Mouse (Mus musculus): ENCODE data around the gene Fgf2. TPM values are rescaled to one million over a fixed set of nuclear protein-coding genes. Genes with fewer than 3 reads are reported as not detected.

Fgf2 gene
- polyA plus RNA-seq, 1 experiment from 2014 or later: 0.10 TPM

DNA sequence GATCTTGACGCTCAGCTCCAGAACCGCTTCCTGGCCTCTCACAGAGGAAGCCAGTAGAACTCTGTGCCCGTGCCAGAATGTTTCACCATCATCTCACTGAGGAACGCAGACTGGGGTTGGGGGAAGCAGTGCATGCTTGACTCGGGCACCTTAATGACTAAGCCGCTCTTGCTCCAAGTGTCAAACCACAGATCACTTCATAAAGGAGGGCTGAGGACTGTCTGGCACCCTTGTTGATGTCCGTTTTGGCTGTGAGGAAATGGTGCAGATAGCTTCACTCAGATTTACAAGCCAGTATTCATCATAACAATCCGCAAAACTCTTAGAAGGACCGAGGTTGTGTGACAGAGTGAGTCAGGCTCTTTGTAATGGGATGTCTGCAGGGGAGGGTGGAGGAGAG, 12.6 kb downstream of the Fgf2 start:
- no peak overlapping the region for H3K9ac ChIP-seq
- no peaks in the 10 kb centered on the region for H3K9me3 ChIP-seq (replicated peaks)
- no peak overlapping the region for H3K4me3 ChIP-seq (replicated peaks)
- no peaks in the 10 kb centered on the region for H3K36me3 ChIP-seq
- peaks cover 15% of the 10 kb centered on the region for H3K27me3 ChIP-seq
- H3K27ac ChIP-seq: no peak overlapping the region
- WGBS (ENCODE audit: insufficient replicate concordance): 55% methylated on average over 9 of the region's 9 CpGs
- H3K4me2 ChIP-seq: no peak overlapping the region
- H3K4me1 ChIP-seq (replicated peaks): no peaks in the 10 kb centered on the region
- ATAC-seq (ENCODE audit: low read depth) (no peak), DNase-seq (no peak)

DNA sequence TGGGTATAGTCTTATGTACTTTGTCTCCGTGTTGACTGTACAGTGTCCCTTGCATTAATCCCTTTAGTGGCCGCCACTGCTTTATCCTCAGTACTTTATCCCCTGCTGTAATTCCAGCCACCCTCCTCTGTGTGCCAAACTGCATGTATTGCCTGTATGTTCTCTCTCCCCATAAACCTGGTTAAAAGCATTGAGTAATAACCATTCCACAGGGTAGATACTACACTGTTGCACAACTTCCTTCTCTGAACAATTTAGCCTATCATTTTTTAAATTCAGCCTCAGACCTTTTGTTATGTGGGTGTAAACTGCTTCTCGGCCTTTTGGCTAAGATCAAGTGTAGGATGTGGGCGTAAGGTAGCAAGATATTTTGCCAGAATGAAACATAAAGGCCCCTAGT, 17.0 kb downstream of the Fgf2 start:
- DNase-seq (no peak), ATAC-seq (ENCODE audit: low read depth) (no peak)
- no peaks in the 10 kb centered on the region for H3K9me3 ChIP-seq (replicated peaks)

DNA sequence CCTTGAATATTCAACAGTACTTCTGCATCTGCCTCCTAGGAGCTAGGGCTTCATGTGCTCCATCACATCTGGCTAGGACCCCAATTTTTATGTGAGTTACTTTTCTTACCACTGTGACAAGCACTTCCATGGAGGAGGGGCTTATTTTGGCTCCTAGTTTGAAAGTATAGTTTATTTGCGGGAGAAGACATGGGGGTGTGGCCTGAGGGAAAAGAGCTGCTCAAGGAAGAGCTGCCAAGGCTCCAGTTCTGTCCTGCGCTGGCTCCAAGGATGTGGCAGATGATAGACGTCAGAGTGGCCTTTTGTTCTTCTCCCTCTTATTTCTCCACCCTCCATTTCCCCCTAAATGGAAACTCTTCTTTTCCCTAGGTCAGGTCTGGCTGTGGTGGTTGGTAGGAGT, 17.8 kb downstream of the Fgf2 start:
- no peak overlapping the region for H3K9ac ChIP-seq
- no peaks in the 10 kb centered on the region for H3K27me3 ChIP-seq
- H3K9me3 ChIP-seq (replicated peaks): no peaks in the 10 kb centered on the region
- no peaks in the 10 kb centered on the region for H3K36me3 ChIP-seq
- WGBS (ENCODE audit: insufficient replicate concordance): 48% methylated on average over 3 of the region's 3 CpGs
- no peak overlapping the region for H3K4me3 ChIP-seq (replicated peaks)
- DNase-seq (no peak), ATAC-seq (ENCODE audit: low read depth) (no peak)
- no peaks in the 10 kb centered on the region for H3K4me1 ChIP-seq (replicated peaks)
- H3K4me2 ChIP-seq: no peak overlapping the region
- no peak overlapping the region for H3K27ac ChIP-seq

More for the DNA sequence above, 17.0 kb downstream of the Fgf2 start:
- Histone ChIP-seq H3K27me3 (no peaks in the 10 kb centered on the region), H3K4me2 (no peak overlapping the region), H3K27ac (no peak overlapping the region), H3K4me3 (replicated peaks) (no peak overlapping the region), H3K36me3 (no peaks in the 10 kb centered on the region), H3K4me1 (replicated peaks) (no peaks in the 10 kb centered on the region), H3K9ac (no peak overlapping the region)
- 49% methylated on average over 4 of the region's 4 CpGs for WGBS (ENCODE audit: insufficient replicate concordance)

DNA sequence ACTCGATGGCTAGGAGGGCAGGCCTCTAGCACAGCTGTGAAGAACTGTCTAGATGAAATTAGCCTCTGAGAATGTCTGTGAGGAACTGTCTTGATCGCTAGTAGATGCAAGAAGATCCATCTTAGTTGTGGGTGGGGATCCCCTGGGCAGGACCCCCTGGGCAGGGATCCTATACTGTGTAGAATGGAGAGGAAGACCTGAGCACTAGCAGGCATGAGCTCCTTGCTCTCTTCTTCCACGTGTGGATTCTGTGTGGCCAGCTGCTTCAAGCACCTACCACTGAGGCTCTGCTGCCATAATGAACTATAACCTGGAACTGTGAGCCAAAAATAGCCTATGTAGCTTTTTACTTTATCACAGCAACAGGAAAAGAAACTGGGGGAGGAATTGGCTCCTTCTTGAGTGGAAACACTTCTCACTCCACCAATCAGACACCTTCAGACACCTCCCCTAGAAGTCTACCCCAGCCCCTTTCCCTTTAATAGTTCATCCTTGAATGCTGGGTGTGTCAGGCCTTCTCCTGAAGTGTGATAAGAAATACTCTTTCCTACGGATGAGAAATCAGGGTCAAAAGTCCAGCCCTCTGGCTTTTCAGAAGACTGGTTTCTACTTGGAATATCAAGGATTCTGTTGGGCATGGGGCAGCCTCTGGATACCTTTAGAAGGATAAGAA, 18.4 kb downstream of the Fgf2 start:
- DNase-seq (no peak), ATAC-seq (ENCODE audit: low read depth) (no peak)
- Histone ChIP-seq H3K4me1 (replicated peaks) (no peaks in the 10 kb centered on the region), H3K4me2 (no peak overlapping the region), H3K27me3 (no peaks in the 10 kb centered on the region), H3K36me3 (no peaks in the 10 kb centered on the region), H3K9me3 (replicated peaks) (0 out of 2 replicates have a peak, but pooled peaks cover under 1% of the 10 kb centered on the region), H3K27ac (no peak overlapping the region), H3K9ac (no peak overlapping the region), H3K4me3 (replicated peaks) (no peak overlapping the region)
- 35% methylated on average over 4 of the region's 4 CpGs for WGBS (ENCODE audit: insufficient replicate concordance)

DNA sequence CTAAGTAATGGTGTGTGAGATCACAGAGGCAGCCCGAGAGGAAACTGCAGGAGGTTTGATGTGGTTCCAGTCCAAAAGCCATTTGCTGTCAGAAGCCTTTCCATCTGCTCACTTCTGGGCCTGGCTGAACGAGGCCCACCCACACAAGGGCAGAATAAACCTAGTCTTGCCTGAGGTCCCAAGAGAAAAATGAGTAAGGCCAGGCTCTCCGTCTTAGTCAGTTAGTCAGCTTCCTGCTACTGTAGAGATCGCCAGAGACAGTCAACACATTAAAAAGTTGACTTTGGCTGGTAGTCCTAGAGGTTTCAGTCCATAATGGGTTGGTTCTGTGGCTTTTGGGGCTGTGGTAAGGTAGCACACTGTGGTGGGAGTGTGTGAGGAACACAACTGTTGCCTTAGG, 22.3 kb downstream of the Fgf2 start:
- Histone ChIP-seq H3K36me3 (no peaks in the 10 kb centered on the region), H3K9me3 (replicated peaks) (0 out of 2 replicates have a peak, but pooled peaks cover 4% of the 10 kb centered on the region), H3K27me3 (no peaks in the 10 kb centered on the region), H3K4me1 (replicated peaks) (no peaks in the 10 kb centered on the region), H3K4me3 (replicated peaks) (no peak overlapping the region), H3K27ac (no peak overlapping the region), H3K4me2 (no peak overlapping the region), H3K9ac (no peak overlapping the region)
- DNase-seq (no peak), ATAC-seq (ENCODE audit: low read depth) (no peak)
- WGBS (ENCODE audit: insufficient replicate concordance): 54% methylated on average over 4 of the region's 4 CpGs

DNA sequence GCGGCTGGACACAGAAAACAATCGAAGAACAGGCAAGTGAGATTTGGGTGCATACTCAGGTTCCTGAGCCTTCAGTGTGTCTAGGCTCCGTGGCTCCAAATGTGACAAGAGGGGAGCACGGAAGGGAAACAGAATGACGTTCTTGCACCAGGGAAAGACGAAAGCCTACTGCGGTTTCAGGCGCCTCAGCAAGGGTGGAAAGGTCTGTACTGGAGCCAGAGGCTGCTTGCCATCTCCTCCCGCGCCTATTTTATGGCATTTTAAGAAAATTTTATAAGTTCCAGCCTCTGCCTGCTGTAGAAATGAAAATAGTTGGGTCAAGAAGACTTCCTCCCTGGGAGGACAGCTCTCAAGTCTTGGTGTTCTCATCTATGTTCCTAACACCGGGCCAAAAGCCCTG, 25.6 kb downstream of the Fgf2 start:
- ATAC-seq (ENCODE audit: low read depth): no peak
- H3K9ac ChIP-seq: no peak overlapping the region
- no peaks in the 10 kb centered on the region for H3K27me3 ChIP-seq
- H3K27ac ChIP-seq: no peak overlapping the region
- no peaks in the 10 kb centered on the region for H3K36me3 ChIP-seq
- H3K4me3 ChIP-seq (replicated peaks): no peak overlapping the region
- DNase-seq: no peak
- 71% methylated on average over 11 of the region's 11 CpGs for WGBS (ENCODE audit: insufficient replicate concordance)
- H3K4me2 ChIP-seq: no peak overlapping the region
- 0 out of 2 replicates have a peak, but pooled peaks cover 4% of the 10 kb centered on the region for H3K9me3 ChIP-seq (replicated peaks)
- no peaks in the 10 kb centered on the region for H3K4me1 ChIP-seq (replicated peaks)

DNA sequence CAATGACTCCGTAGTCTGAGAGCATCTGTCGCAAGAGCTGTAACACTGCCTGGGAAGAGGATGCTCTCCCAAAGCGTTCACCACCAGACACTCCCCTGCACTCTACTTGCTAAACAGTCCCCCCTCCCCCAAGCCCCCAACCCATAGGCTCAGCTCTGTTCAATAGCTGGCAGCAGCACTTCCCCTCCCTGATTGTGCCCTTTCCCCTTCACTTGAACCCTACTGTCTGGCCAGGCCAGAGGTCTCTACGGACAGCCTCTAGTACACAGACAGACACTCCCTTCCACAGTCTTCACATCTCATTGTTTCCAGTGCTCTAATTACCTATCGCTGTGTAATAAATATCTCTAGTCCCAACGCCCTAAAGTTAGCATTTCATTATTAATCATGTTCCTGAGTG, 29.8 kb downstream of the Fgf2 start:
- no peaks in the 10 kb centered on the region for H3K9me3 ChIP-seq (replicated peaks)
- no peak for ATAC-seq (ENCODE audit: low read depth)
- H3K27ac ChIP-seq: no peak overlapping the region
- no peaks in the 10 kb centered on the region for H3K27me3 ChIP-seq
- 72% methylated on average over 6 of the region's 6 CpGs for WGBS (ENCODE audit: insufficient replicate concordance)
- H3K36me3 ChIP-seq: no peaks in the 10 kb centered on the region
- no peak overlapping the region for H3K9ac ChIP-seq
- no peaks in the 10 kb centered on the region for H3K4me1 ChIP-seq (replicated peaks)
- H3K4me2 ChIP-seq: no peak overlapping the region
- DNase-seq: no peak
- no peak overlapping the region for H3K4me3 ChIP-seq (replicated peaks)

DNA sequence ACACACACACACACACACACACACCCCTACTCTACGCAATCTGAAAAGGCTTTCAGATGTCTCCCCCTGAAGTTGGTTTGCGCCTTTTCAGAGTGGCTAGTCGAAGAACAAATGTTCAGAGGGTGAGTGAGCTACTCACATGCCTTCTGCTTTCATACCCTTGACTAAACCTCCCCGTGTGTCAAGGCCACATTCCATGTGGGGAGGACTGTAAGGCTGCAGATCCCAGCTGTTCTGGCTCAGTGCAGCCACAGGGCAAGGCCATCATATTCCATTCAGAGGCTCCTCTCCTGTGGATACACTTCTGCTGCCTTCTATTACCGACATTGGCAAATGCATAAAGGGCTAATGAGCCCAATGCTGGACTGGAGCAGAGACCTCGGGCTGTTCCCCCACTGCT, 30.3 kb downstream of the Fgf2 start:
- no peak for ATAC-seq (ENCODE audit: low read depth)

DNA sequence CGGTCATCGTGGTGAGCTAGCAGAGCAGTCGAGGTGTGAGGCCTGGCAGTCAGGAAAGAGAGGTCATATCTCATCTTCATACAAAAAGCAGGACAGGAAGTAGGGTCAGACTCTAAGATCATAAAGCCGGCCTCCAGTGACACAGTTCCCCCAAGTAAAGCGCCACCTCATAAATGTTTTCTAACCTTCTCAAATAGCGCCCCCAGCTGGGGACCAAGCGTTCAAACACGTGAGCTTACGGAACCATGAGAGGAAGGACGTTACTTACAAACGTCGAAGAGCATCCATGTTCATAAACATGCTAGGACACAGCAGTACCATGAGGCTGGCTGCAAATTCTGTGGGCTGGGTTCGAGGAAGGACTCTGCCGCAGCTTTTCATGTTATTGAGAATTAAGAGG, 31.1 kb downstream of the Fgf2 start:
- Histone ChIP-seq H3K27ac (no peak overlapping the region), H3K4me1 (replicated peaks) (no peaks in the 10 kb centered on the region), H3K9me3 (replicated peaks) (no peaks in the 10 kb centered on the region), H3K4me3 (replicated peaks) (no peak overlapping the region), H3K27me3 (no peaks in the 10 kb centered on the region), H3K9ac (no peak overlapping the region), H3K4me2 (no peak overlapping the region), H3K36me3 (no peaks in the 10 kb centered on the region)
- DNase-seq (no peak), ATAC-seq (ENCODE audit: low read depth) (no peak)
- WGBS (ENCODE audit: insufficient replicate concordance): 61% methylated on average over 14 of the region's 14 CpGs

More for the DNA sequence above, 30.3 kb downstream of the Fgf2 start:
- 66% methylated on average over 6 of the region's 6 CpGs for WGBS (ENCODE audit: insufficient replicate concordance)
- Histone ChIP-seq H3K4me2 (no peak overlapping the region), H3K9me3 (replicated peaks) (no peaks in the 10 kb centered on the region), H3K27ac (no peak overlapping the region), H3K27me3 (no peaks in the 10 kb centered on the region), H3K4me3 (replicated peaks) (no peak overlapping the region), H3K9ac (no peak overlapping the region), H3K36me3 (no peaks in the 10 kb centered on the region), H3K4me1 (replicated peaks) (no peaks in the 10 kb centered on the region)
- DNase-seq: no peak

DNA sequence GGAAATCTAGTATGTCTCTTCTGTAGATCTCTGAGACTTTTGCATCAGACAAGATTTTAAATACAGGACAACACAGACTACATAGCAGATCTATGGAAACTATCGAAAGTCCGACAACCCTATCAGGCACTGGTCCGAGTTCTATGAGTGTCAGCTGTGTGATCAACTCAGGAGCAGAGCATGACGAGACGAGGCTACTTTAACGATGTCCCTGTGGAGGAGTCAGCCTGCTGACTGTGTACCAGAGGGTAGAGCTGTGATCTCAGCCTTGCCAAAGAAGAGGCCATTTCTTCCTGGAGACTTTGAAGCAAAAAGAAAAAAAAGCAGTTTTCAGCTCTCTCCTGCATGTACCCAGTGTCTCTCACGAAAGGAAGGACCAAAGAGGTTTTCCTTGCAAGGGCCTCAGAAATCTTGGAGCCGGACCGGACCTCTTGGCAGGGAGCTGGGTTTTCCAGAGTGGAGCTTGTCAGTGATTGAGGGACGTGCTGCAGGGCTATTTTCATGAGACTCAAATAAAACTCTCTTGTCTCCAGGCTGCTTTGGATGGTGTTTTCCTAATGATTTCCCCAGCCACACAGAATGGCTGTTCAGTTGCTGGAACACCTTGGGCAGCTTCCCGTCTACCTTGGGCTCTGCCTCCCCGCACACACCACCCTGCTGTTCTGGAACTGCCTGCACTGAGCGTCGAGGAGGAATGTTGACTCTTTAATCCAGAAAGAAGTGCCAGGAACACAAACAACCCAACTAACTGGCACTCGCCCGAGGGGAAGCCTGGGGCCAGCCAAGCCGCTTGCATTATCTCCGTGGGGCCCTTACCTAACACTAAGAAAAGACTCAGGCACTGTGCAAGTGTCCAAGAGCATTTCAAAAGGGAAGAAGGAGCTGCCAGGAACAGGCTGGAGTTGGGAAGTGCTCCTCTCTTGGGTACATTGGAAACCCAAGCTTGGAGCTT, 32.1 kb downstream of the Fgf2 start:
- no peak overlapping the region for H3K27ac ChIP-seq
- 69% methylated on average over 18 of the region's 18 CpGs for WGBS (ENCODE audit: insufficient replicate concordance)
- DNase-seq (no peak), ATAC-seq (ENCODE audit: low read depth) (no peak)
- H3K4me2 ChIP-seq: no peak overlapping the region
- H3K36me3 ChIP-seq: no peaks in the 10 kb centered on the region
- no peaks in the 10 kb centered on the region for H3K9me3 ChIP-seq (replicated peaks)
- H3K4me3 ChIP-seq (replicated peaks): no peak overlapping the region
- H3K9ac ChIP-seq: no peak overlapping the region
- no peaks in the 10 kb centered on the region for H3K27me3 ChIP-seq
- H3K4me1 ChIP-seq (replicated peaks): no peaks in the 10 kb centered on the region

DNA sequence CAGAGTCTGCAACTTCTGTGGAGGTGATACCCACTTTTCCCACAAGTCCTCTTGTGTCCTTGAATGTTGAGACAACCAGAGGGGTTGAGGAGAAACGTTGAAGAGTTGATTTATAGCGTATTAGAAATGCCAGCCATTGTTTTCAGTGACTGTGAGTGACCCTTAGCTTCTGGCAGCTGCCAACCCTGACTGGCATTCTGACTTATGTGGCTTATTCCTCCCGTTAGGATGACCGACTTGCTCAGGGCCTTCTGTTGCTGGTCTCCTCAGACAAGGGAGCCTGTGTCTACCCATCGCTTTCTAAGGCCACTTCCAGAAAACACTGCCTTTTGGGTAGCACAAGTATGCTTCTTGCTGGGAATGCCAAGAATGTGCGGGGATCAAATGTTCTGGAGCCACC, 33.3 kb downstream of the Fgf2 start:
- 53% methylated on average over 6 of the region's 6 CpGs for WGBS (ENCODE audit: insufficient replicate concordance)

More for the DNA sequence above, 33.3 kb downstream of the Fgf2 start:
- no peak for ATAC-seq (ENCODE audit: low read depth)
- H3K4me1 ChIP-seq (replicated peaks): no peaks in the 10 kb centered on the region
- no peaks in the 10 kb centered on the region for H3K27me3 ChIP-seq
- H3K9ac ChIP-seq: no peak overlapping the region
- no peak overlapping the region for H3K4me2 ChIP-seq
- DNase-seq: no peak
- no peaks in the 10 kb centered on the region for H3K36me3 ChIP-seq
- no peaks in the 10 kb centered on the region for H3K9me3 ChIP-seq (replicated peaks)
- H3K4me3 ChIP-seq (replicated peaks): no peak overlapping the region
- no peak overlapping the region for H3K27ac ChIP-seq

Measured in liver, embryonic 13.5 days (tissue).